Mouse (Mus musculus): ENCODE measurements around the gene Gm11172. TPM values are rescaled to one million over a fixed set of nuclear protein-coding genes. Genes with fewer than 3 reads are reported as not detected.

The Gm11172 gene
- total and polyA plus RNA-seq, 2 experiments from 2014 or later, result not detected

DNA sequence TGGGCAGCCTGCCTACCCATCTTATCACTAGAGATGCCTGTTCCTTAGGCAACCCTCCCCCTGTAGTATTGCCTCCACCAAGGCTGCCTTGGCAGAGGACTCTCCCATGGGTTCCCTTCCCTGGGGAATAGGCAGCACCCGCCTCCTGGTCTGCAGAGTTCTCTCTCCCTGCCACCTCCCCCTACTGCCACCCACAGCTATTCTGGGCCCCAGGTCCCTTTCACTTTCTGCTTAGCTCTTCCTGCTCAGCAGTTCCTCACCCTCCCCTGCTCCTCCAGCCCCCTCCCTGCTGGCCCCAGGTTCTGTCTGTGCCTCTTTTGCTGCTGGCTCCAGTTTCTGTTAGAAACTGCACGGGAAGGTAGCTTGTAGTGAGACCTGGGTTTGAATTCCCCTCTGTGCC, 43.1 kb upstream of the Gm11172 start:
- DNase-seq (ENCODE audit: low spot score), result no peak
- TF ChIP-seq EP300 (IDR thresholded peaks at IDR 0.05; ENCODE audit: low read depth), result no peak
- TF ChIP-seq CTCF (IDR thresholded peaks at IDR 0.05; ENCODE audit: low read depth), result no peak
- H3K9ac ChIP-seq (replicated peaks; ENCODE audit: low read depth, low read length), result no peak overlapping the region
- no peak for ATAC-seq (ENCODE audit: insufficient read depth, low read depth)
- H3K4me1 ChIP-seq (ENCODE audit: control insufficient read depth, insufficient read depth), result no peaks in the 10 kb centered on the region
- 31% methylated on average over 2 of the region's 2 CpGs for WGBS
- no peaks in the 10 kb centered on the region for H3K9me3 ChIP-seq (replicated peaks; ENCODE audit: control insufficient read depth, low read length)
- no peak overlapping the region for H3K27ac ChIP-seq (ENCODE audit: low read depth)
- H3K4me2 ChIP-seq (ENCODE audit: low read depth, low read length), result no peak overlapping the region
- H3K27me3 ChIP-seq (ENCODE audit: control insufficient read depth, insufficient read depth, low read length), result 0 out of 2 replicates have a peak, but pooled peaks cover 4% of the 10 kb centered on the region
- H3K4me3 ChIP-seq (ENCODE audit: low read depth, low read length), result no peak overlapping the region
- no peaks in the 10 kb centered on the region for H3K36me3 ChIP-seq (replicated peaks; ENCODE audit: control insufficient read depth, insufficient read depth, low read length)

DNA sequence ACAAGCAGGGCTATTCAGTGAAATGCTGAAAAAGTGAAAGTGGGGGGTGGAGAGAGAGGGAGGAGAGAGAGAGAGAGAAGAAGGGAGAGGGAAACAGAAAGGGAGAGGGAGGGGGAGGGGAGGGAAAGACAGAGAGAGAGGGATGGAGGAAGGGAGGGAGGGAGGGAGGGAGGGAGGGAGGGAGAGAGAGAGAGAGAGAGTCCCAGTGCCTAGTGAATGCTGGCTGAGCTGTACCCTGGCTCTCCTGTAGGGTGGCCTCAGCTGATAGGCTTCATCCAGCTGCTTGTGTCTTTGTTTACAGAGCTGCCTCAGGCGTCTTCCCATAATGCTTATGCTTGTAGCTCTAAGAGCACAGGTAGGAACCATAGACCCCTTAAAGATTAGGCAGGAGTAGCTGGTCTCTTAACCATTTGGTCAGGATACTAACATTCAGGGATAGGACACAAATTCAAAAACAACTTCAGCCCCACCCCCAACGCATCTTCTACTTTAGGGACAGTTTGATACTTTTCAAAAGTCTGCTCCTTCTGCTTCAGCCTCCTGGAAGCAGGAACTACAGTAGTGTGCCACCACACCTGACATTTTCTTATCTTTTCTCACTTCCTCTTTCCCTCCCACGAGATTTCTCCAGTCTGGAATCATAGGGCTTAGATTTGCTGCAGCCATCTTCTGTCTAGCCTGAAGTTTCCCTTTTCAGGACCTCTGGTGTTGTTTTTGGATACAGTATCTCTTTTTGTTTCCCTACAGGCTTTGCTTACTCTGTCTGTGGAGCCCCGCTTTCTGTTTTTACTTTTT, 42.0 kb upstream of the Gm11172 start:
- TF ChIP-seq EP300 (IDR thresholded peaks at IDR 0.05; ENCODE audit: low read depth) (no peak), CTCF (IDR thresholded peaks at IDR 0.05; ENCODE audit: low read depth) (peak; percentile 11; the same call in 1 of the 2 replicates)
- no peak for ATAC-seq (ENCODE audit: insufficient read depth, low read depth)
- Histone ChIP-seq H3K27me3 (ENCODE audit: control insufficient read depth, insufficient read depth, low read length) (0 out of 2 replicates have a peak, but pooled peaks cover 4% of the 10 kb centered on the region), H3K27ac (ENCODE audit: low read depth) (no peak overlapping the region), H3K4me2 (ENCODE audit: low read depth, low read length) (no peak overlapping the region), H3K9ac (replicated peaks; ENCODE audit: low read depth, low read length) (no peak overlapping the region), H3K36me3 (replicated peaks; ENCODE audit: control insufficient read depth, insufficient read depth, low read length) (no peaks in the 10 kb centered on the region), H3K4me3 (ENCODE audit: low read depth, low read length) (no peak overlapping the region), H3K9me3 (replicated peaks; ENCODE audit: control insufficient read depth, low read length) (no peaks in the 10 kb centered on the region), H3K4me1 (ENCODE audit: control insufficient read depth, insufficient read depth) (no peaks in the 10 kb centered on the region)
- DNase-seq (ENCODE audit: low spot score), result no peak
- 33% methylated on average over 4 of the region's 4 CpGs for WGBS

DNA sequence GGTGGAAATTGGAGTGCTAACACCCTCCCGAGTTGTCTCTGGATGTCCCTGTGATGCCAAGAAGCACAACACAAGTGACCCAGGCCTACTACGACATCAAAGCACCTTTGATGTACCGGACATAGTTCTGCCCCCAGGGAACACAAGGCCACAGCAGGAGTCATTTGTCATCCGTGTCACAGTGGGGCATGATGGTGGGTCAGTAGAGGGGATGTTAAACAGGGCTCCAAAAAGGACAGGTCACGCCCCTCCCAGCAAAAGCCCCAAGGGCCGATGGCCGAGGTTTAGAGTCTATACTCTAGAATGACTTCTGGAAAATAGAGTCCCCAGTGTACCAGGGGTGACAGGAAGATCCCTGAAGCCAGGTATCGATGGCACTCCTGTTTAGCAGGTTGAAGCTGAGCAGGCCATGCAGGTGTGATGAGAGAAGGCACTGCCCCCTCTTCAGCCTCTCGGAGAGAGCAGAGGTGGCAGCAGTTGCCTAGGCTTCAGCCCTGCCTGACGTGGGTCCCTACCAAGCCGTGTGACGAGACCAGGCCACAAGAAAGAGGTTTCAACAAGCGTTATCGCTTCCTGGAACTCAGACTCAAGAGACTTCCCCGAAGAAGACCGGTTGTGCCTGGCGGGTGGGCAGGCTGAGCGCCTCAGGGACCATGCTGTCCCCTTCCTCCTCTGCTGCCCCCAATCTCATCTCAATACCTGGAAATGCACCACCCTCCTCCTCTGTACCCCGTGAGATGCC, 40.8 kb upstream of the Gm11172 start:
- ATAC-seq (ENCODE audit: insufficient read depth, low read depth) (no peak), DNase-seq (ENCODE audit: low spot score) (no peak)
- Histone ChIP-seq H3K36me3 (replicated peaks; ENCODE audit: control insufficient read depth, insufficient read depth, low read length) (no peaks in the 10 kb centered on the region), H3K9me3 (replicated peaks; ENCODE audit: control insufficient read depth, low read length) (no peaks in the 10 kb centered on the region), H3K27ac (ENCODE audit: low read depth) (no peak overlapping the region), H3K4me2 (ENCODE audit: low read depth, low read length) (no peak overlapping the region), H3K4me3 (ENCODE audit: low read depth, low read length) (no peak overlapping the region), H3K27me3 (ENCODE audit: control insufficient read depth, insufficient read depth, low read length) (0 out of 2 replicates have a peak, but pooled peaks cover 4% of the 10 kb centered on the region), H3K9ac (replicated peaks; ENCODE audit: low read depth, low read length) (no peak overlapping the region), H3K4me1 (ENCODE audit: control insufficient read depth, insufficient read depth) (no peaks in the 10 kb centered on the region)
- 72% methylated on average over 19 of the region's 19 CpGs for WGBS
- TF ChIP-seq EP300 (IDR thresholded peaks at IDR 0.05; ENCODE audit: low read depth), result no peak
- TF ChIP-seq CTCF (IDR thresholded peaks at IDR 0.05; ENCODE audit: low read depth), result no peak

DNA sequence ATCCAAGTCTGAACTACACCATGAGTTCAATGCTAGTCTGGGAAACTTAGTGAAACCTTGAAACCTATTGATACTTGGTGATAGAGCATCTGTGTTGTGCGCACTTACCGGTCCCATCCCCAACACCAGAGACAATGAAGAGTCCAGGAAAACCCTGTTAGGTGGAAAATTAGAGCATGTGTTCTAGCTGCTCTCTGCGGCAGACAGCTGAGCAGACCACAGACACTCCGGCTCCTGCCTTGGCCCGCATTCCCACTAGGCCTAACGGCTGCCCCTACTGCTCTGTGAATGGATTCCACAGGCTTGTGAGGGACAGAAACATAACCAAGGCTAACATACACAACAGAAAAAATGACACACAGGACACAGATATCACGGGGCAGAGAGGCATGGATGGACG, 39.2 kb upstream of the Gm11172 start:
- WGBS, result 81% methylated on average over 8 of the region's 8 CpGs
- DNase-seq (ENCODE audit: low spot score) (no peak), ATAC-seq (ENCODE audit: insufficient read depth, low read depth) (no peak)
- Histone ChIP-seq H3K36me3 (replicated peaks; ENCODE audit: control insufficient read depth, insufficient read depth, low read length) (no peaks in the 10 kb centered on the region), H3K4me2 (ENCODE audit: low read depth, low read length) (no peak overlapping the region), H3K9me3 (replicated peaks; ENCODE audit: control insufficient read depth, low read length) (no peaks in the 10 kb centered on the region), H3K27me3 (ENCODE audit: control insufficient read depth, insufficient read depth, low read length) (no peaks in the 10 kb centered on the region), H3K27ac (ENCODE audit: low read depth) (no peak overlapping the region), H3K9ac (replicated peaks; ENCODE audit: low read depth, low read length) (no peak overlapping the region), H3K4me3 (ENCODE audit: low read depth, low read length) (no peak overlapping the region), H3K4me1 (ENCODE audit: control insufficient read depth, insufficient read depth) (0 out of 2 replicates have a peak, but pooled peaks cover 11% of the 10 kb centered on the region)
- no peak for TF ChIP-seq EP300 (IDR thresholded peaks at IDR 0.05; ENCODE audit: low read depth)

DNA sequence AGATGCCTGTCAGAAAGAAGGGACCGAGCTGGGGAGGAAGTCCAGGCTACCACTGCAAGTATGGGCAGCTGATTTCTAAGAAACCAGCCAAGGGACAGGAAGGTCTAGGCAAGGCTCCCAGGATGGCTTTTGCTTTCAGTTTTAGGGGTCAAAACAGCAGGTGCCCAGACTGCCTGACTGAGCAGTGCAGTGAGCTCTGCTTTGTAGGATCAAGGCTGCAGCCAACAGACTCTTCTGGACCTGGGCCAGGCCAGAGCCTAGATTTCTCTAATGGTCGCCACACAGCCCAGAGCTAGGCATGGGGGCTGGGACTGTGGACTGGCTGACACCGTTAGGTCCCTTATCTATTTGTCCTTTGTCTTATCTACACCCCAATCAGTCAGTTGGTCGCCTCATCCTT, 38.0 kb upstream of the Gm11172 start:
- 51% methylated on average over 4 of the region's 4 CpGs for WGBS
- no peak overlapping the region for H3K4me3 ChIP-seq (ENCODE audit: low read depth, low read length)
- no peak overlapping the region for H3K27ac ChIP-seq (ENCODE audit: low read depth)
- TF ChIP-seq CTCF (IDR thresholded peaks at IDR 0.05; ENCODE audit: low read depth) (no peak), EP300 (IDR thresholded peaks at IDR 0.05; ENCODE audit: low read depth) (no peak)
- H3K4me1 ChIP-seq (ENCODE audit: control insufficient read depth, insufficient read depth), result 0 out of 2 replicates have a peak, but pooled peaks cover 11% of the 10 kb centered on the region
- ATAC-seq (ENCODE audit: insufficient read depth, low read depth) (no peak), DNase-seq (ENCODE audit: low spot score) (no peak)
- H3K4me2 ChIP-seq (ENCODE audit: low read depth, low read length), result no peak overlapping the region
- no peak overlapping the region for H3K9ac ChIP-seq (replicated peaks; ENCODE audit: low read depth, low read length)
- H3K27me3 ChIP-seq (ENCODE audit: control insufficient read depth, insufficient read depth, low read length), result no peaks in the 10 kb centered on the region
- no peaks in the 10 kb centered on the region for H3K9me3 ChIP-seq (replicated peaks; ENCODE audit: control insufficient read depth, low read length)
- no peaks in the 10 kb centered on the region for H3K36me3 ChIP-seq (replicated peaks; ENCODE audit: control insufficient read depth, insufficient read depth, low read length)
